Mouse (Mus musculus) liver, adult (tissue): ENCODE measurements around the gene Elmod1.

Experiments
- GATA4 ChIP-seq: IDR thresholded peaks from 2 replicates; pipeline ENCODE4 v1.6.1; 2014; ENCODE audit warnings: mild to moderate bottlenecking, low read length; ENCODE audit not compliant: insufficient replicate concordance

Gene Elmod1

DNA sequence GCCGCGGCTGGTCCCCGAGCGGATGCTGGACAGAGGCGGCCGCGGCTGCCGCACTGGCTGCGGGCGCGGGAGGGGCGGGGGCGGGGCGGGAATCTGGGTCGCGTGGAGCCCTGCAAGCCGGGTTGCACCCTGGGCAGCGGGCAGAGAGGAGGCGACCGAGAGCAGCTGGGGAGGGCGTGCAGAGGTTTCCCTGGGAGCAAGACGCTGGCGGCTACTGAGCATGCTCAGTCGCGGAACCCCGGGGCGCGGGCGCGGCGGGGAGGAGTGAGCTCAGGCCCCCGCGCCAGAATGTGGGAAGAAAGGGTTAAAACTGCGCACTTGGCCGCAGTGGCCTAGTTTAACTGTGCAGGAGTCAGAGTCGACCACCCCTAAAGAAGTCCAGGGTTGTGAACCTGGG, at the start of gene Elmod1:
Elmod1 (minus strand) TSS at position 180 of the 397 bp plus-strand sequence.
- no peak for TF ChIP-seq GATA4

DNA sequence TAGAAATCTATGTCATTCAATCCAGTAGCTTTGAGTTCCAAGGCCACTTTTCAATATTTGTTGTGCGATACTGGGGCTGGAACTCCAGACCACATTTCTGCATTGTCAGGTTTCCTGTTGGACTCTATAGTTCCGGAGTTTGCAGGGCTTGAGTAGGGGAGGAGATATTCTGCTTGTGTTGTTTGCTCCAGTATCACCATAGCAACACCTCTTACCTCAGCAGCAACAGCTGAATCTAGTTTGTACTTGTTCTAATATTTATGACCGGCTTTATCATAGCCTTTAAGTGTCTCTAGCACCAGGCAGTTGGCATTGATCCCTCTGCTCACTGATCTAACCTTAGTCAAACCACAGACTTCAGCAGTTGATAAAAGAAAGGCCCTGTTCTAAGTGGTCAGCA, 47.7 kb upstream of the Elmod1 start:
- no peak for TF ChIP-seq GATA4

DNA sequence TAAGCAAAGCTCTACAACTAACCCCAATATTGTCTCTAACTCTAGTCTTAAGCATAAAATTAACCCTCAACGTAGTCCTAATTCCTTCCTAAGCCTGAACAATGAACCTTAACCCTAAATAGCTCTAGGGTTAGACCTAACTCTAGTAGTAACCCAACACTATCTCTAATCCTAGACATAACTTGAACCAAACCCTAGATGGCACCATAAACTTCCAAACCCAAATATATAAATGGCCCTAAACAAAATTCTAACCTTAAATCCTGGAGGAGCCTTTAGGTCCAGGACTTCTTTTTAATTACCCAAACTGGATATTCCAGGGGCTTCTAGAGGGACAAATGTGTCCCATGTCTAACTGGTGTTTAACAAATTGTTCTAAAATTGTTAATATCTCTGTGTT, 19.4 kb upstream of the Elmod1 start:
- TF ChIP-seq GATA4 = no peak

DNA sequence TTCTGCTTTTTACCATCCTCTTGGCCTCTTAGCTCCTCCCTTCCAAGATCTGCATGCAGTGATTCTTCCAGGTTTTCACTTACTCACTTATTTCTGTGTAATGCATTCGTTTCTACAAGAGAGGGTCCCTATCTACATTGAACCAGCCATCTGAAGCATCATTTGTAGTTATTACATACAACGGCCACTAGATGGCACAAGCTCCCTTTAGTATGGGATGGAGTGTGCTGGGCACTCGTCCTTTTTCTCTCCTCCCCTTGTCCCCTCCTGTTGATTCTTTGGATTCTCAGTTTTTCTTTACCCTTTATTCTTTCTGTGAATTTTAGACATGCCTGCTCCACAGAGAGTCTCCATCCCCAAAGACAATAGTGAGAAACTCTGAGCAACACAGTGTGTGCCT, 15.8 kb upstream of the Elmod1 start:
- TF ChIP-seq GATA4 = no peak

GRCm38 (mm10) chr9:53986972-53987371, 11.9 kb upstream of the Elmod1 start:
- no peak for TF ChIP-seq GATA4

DNA sequence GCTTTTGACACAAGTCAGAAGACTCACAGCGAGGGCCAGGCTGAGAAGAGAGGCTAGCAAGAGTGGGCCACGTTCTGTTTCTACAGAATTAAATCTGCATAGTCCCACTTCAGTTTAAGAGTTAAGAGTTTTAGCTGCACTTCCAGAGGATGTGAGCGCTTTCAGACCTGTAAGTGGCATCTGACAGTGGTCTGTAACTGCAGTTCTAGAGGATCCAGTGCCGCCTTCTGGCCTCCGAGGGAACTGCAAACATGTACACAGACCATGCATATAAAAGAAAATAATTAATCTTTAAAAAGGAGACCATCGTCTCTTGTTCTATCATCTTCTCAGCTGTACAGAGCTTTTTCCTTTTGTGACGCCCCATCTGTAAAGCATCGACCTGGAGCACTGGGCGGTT, 9.8 kb upstream of the Elmod1 start:
- no peak for TF ChIP-seq GATA4

- TF ChIP-seq GATA4 = no peak
Observed at GRCm38 (mm10) chr9:53974328-53975121, 576 bp downstream of the Elmod1 start.

DNA sequence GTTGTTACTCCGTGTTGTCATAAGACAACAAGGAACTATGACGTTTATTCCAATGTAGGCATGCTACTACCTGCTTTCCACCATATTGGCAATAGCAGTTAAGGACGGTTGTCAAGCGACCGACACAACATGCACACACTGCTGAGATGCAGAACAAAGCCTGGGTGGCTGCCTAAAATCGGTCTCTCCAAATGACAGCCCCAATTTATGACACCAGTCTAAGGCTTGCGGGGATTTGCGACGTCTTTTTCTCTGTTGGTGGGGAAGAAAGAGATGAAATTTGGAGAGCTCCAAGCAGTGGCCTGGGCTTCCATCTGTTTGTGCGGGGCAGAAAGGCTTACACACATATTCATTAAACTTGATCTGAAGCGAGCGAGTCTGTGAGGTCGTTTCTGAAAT, 1.2 kb downstream of the Elmod1 start:
- no peak for TF ChIP-seq GATA4

DNA sequence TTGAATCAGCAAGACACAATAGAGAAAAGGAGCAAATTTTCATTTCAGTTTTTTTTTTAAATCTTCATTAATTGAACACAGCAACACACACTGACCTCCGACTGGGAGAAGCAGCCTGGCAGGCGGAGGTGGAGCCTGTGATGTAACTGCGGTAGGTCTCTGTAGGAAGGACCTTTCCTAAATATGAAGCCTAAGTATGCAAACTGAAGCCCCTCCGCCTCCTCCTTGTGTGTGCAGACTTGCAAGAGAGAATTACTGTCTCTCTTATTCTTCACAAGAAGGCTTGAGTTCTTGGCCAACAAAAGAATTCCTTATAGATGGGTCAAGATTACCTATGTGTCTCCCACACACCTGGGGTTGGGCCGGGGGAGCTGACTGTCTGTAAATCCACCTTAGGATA, 1.9 kb downstream of the Elmod1 start:
- TF ChIP-seq GATA4 = no peak

- TF ChIP-seq GATA4 = no peak
Observed at GRCm38 (mm10) chr9:53972358-53972757, 2.7 kb downstream of the Elmod1 start.

DNA sequence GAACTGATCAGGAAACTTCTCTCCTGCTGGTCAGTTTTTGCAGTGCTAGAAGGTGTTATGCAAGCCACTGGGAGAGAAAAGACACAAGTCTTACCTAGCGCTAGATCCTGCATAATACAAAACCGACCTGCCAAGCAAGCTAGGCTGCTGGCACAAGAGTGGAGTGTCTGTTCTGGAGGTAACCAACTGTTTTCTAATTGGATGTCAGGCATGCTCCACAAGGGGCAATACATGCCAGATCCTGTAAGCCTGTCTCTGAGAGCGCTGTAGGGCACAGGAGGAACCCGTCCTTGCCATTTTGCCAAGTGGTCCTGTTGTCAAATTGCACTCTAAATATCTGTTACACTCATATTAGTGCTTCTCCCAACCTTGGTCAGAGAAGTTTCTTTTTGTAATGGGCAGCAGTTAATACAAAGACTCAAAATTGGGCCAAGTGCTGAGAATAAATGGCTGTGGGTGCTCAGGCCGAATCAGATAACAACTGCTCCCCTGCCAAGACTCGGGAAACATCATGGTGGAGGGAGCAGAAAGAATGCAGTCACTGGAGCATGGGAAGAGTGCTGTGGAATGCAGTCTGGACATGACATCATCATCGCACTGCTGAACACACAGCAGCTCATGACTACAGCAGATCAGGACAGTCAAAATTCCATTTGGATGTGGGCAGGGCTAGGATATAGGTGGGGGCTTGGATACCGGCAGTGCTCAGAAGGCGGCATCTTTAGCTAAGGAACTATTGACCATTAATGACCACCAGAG, 7.3 kb downstream of the Elmod1 start:
- no peak for TF ChIP-seq GATA4

GRCm38 (mm10) chr9:53957021-53957420, 18.1 kb downstream of the Elmod1 start:
- TF ChIP-seq GATA4 = no peak

GRCm38 (mm10) chr9:53954853-53955252, 20.2 kb downstream of the Elmod1 start:
- TF ChIP-seq GATA4 = no peak

- TF ChIP-seq GATA4 = no peak
Observed at GRCm38 (mm10) chr9:53947463-53947862, 27.6 kb downstream of the Elmod1 start.

GRCm38 (mm10) chr9:53938555-53938954, 36.5 kb downstream of the Elmod1 start:
- TF ChIP-seq GATA4 = no peak

- TF ChIP-seq GATA4 = no peak
Observed at GRCm38 (mm10) chr9:53934179-53934578, 40.9 kb downstream of the Elmod1 start.
